Mouse (Mus musculus): ENCODE results near the gene Ccdc85b.

DNA sequence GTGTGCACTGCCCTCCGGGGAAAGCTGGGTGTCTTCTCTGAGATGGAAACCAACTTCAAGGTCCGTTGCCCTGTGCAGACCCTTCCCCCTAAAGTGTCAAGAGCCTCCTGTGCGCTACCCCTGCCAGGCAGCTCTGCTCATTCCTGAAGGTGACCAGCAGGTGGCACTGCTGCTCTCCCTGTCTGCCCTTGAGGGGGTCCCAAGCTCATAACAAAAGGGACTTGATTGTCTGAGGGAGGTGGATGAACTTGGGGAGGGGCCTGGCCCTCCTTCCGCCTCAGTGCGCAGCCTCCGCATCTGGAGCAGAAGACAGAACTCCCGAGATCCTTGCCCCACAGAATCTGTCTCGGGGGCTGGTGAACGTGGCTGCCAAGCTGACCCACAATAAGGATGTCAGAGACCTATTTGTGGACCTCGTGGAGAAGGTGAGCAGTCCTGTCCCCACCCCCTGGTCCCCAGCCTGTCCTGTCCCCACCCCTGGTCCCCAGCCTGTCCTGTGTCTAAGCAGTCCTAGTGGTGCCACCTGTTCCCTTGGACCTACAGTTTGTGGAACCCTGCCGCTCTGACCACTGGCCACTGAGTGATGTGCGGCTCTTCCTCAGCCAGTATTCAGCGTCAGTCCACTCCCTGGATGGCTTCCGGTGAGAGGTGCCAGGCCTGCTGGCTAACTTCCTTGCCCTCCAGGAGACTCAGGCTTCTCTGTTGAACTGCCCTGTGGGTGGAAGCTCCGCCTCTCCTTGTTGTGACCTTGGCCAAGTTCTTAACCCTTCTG is 6.3 kb upstream of the Ccdc85b start:
- TF ChIP-seq CTCF (IDR thresholded peaks at IDR 0.05 in 2 of 3, conservative IDR thresholded peaks at IDR 0.05 in 1 of 3; ENCODE audit: control insufficient read depth in 1 of 3, insufficient read depth in 1 of 3, low read depth in 2 of 3, low read length in 3 of 3, poor library complexity in 1 of 3, severe bottlenecking in 1 of 3) (peak; percentile 77 to 93 (median 90)), RAD21 (IDR thresholded peaks at IDR 0.05; ENCODE audit: low read depth, low read length) (peak; percentile 49), USF2 (IDR thresholded peaks at IDR 0.05; ENCODE audit: borderline replicate concordance in 1 of 2, insufficient read depth in 1 of 2, low read depth in 1 of 2, low read length in 2 of 2) (no peak), TCF12 (IDR thresholded peaks at IDR 0.05; ENCODE audit: low read depth, low read length) (no peak), GABPA (IDR thresholded peaks at IDR 0.05; ENCODE audit: low read depth, low read length) (no peak), MAX (IDR thresholded peaks at IDR 0.05; ENCODE audit: low read length) (no peak), USF1 (IDR thresholded peaks at IDR 0.05; ENCODE audit: low read depth, low read length) (no peak), POLR2A (IDR thresholded peaks at IDR 0.05; ENCODE audit: control insufficient read depth in 1 of 2, insufficient read depth in 1 of 2, low read depth in 1 of 2, low read length in 2 of 2, poor library complexity in 1 of 2) (no peak), ZKSCAN1 (IDR thresholded peaks at IDR 0.05; ENCODE audit: low read depth, low read length) (no peak), CHD1 (IDR thresholded peaks at IDR 0.05; ENCODE audit: low read depth, low read length) (no peak), UBTF (IDR thresholded peaks at IDR 0.05; ENCODE audit: borderline replicate concordance, insufficient read depth, low read depth, low read length) (no peak)

Data from MEL (cell line).